Mouse (Mus musculus): ENCODE measurements around the gene Vdac1. TPM values are rescaled to one million over a fixed set of nuclear protein-coding genes. Genes with fewer than 3 reads are reported as not detected.
A peak's percentile ranks its signal among the peaks of the same experiment; 100 is the strongest.

The Vdac1 gene
- polyA plus RNA-seq (2015; fragmentation: Nextera tagmentation; extraction: Ambion mirVana) = 280 and 287 TPM in 2 replicates

- WGBS = under 1% methylated on average over 82 of the region's 84 CpGs
- H3K4me2 ChIP-seq = peak within 1 kb of the TSS; percentile 80
Observed at GRCm38 (mm10) chr11:52360471-52361277, at the start of gene Vdac1. TSS of gene Vdac1 (plus strand) at chr11:52360860.

GRCm38 (mm10) chr11:52314102-52314793 lies 46.4 kb upstream of the Vdac1 start:
- Histone ChIP-seq H3K9ac (no peak overlapping the region), H3K4me3 (no peak overlapping the region), H3K9me3 (no peaks in the 10 kb centered on the region), H3K4me2 (no peak overlapping the region), H3K27ac (no peak overlapping the region), H3K4me1 (peaks cover 5% of the 10 kb centered on the region; the same call in 1 of the 2 replicates), H3K36me3 (no peaks in the 10 kb centered on the region), H3K27me3 (0 out of 2 replicates have a peak, but pooled peaks cover 9% of the 10 kb centered on the region)
- WGBS = 20% methylated on average over 26 of the region's 26 CpGs
- ATAC-seq (ENCODE audit: insufficient number of reproducible peaks, low FRiP score, low TSS enrichment, low read depth) = no peak

More at GRCm38 (mm10) chr11:52360471-52361277, at the start of gene Vdac1:
- Histone ChIP-seq H3K9ac (peak within 1 kb of the TSS; percentile 96), H3K27ac (peak within 1 kb of the TSS; percentile 96), H3K9me3 (no peaks in the 10 kb centered on the region), H3K36me3 (no peaks in the 10 kb centered on the region), H3K4me3 (peak within 1 kb of the TSS; percentile 95), H3K4me1 (peaks cover 47% of the 10 kb centered on the region), H3K27me3 (no peaks in the 10 kb centered on the region)
- peak; percentile 91 for ATAC-seq (ENCODE audit: insufficient number of reproducible peaks, low FRiP score, low TSS enrichment, low read depth)

GRCm38 (mm10) chr11:52318445-52318844 lies 42.2 kb upstream of the Vdac1 start:
- Histone ChIP-seq H3K4me2 (no peak overlapping the region), H3K9me3 (no peaks in the 10 kb centered on the region)
- no peak for ATAC-seq (ENCODE audit: insufficient number of reproducible peaks, low FRiP score, low TSS enrichment, low read depth)

GRCm38 (mm10) chr11:52319664-52320063 lies 41.0 kb upstream of the Vdac1 start:
- no peaks in the 10 kb centered on the region for H3K36me3 ChIP-seq
- H3K4me1 ChIP-seq = no peaks in the 10 kb centered on the region
- H3K4me3 ChIP-seq = no peak overlapping the region
- no peaks in the 10 kb centered on the region for H3K9me3 ChIP-seq
- H3K27ac ChIP-seq = no peak overlapping the region
- H3K4me2 ChIP-seq = no peak overlapping the region
- WGBS = 75% methylated on average over 4 of the region's 4 CpGs
- 0 out of 2 replicates have a peak, but pooled peaks cover 3% of the 10 kb centered on the region for H3K27me3 ChIP-seq
- no peak for ATAC-seq (ENCODE audit: insufficient number of reproducible peaks, low FRiP score, low TSS enrichment, low read depth)
- H3K9ac ChIP-seq = no peak overlapping the region

More at GRCm38 (mm10) chr11:52318445-52318844, 42.2 kb upstream of the Vdac1 start:
- no peak overlapping the region for H3K4me3 ChIP-seq
- 0 out of 2 replicates have a peak, but pooled peaks cover 6% of the 10 kb centered on the region for H3K27me3 ChIP-seq
- no peaks in the 10 kb centered on the region for H3K4me1 ChIP-seq
- no peaks in the 10 kb centered on the region for H3K36me3 ChIP-seq
- H3K9ac ChIP-seq = no peak overlapping the region
- no peak overlapping the region for H3K27ac ChIP-seq
- WGBS = 61% methylated on average over 13 of the region's 13 CpGs

GRCm38 (mm10) chr11:52320529-52320928 lies 40.1 kb upstream of the Vdac1 start:
- Histone ChIP-seq H3K4me1 (no peaks in the 10 kb centered on the region), H3K36me3 (no peaks in the 10 kb centered on the region), H3K27me3 (no peaks in the 10 kb centered on the region), H3K9me3 (no peaks in the 10 kb centered on the region), H3K9ac (no peak overlapping the region), H3K4me3 (no peak overlapping the region), H3K27ac (no peak overlapping the region), H3K4me2 (no peak overlapping the region)
- no peak for ATAC-seq (ENCODE audit: insufficient number of reproducible peaks, low FRiP score, low TSS enrichment, low read depth)
- WGBS = 74% methylated on average over 4 of the region's 4 CpGs

- Histone ChIP-seq H3K36me3 (no peaks in the 10 kb centered on the region), H3K27ac (no peak overlapping the region), H3K4me2 (no peak overlapping the region), H3K9me3 (no peaks in the 10 kb centered on the region), H3K4me1 (no peaks in the 10 kb centered on the region), H3K4me3 (no peak overlapping the region), H3K27me3 (no peaks in the 10 kb centered on the region), H3K9ac (no peak overlapping the region)
- ATAC-seq (ENCODE audit: insufficient number of reproducible peaks, low FRiP score, low TSS enrichment, low read depth) = no peak
- WGBS = 63% methylated on average over 3 of the region's 3 CpGs
Observed at GRCm38 (mm10) chr11:52321540-52321939, 39.1 kb upstream of the Vdac1 start.

- H3K9ac ChIP-seq = no peak overlapping the region
- no peaks in the 10 kb centered on the region for H3K4me1 ChIP-seq
- ATAC-seq (ENCODE audit: insufficient number of reproducible peaks, low FRiP score, low TSS enrichment, low read depth) = no peak
- H3K27ac ChIP-seq = no peak overlapping the region
- no peak overlapping the region for H3K4me3 ChIP-seq
- H3K9me3 ChIP-seq = no peaks in the 10 kb centered on the region
- no peaks in the 10 kb centered on the region for H3K36me3 ChIP-seq
- H3K27me3 ChIP-seq = no peaks in the 10 kb centered on the region
- WGBS = 49% methylated on average over 23 of the region's 23 CpGs
- no peak overlapping the region for H3K4me2 ChIP-seq
Observed at GRCm38 (mm10) chr11:52324442-52325367, 36.0 kb upstream of the Vdac1 start.

- Histone ChIP-seq H3K27ac (no peak overlapping the region), H3K4me1 (no peaks in the 10 kb centered on the region), H3K9me3 (no peaks in the 10 kb centered on the region), H3K9ac (no peak overlapping the region), H3K27me3 (no peaks in the 10 kb centered on the region), H3K36me3 (no peaks in the 10 kb centered on the region), H3K4me3 (no peak overlapping the region), H3K4me2 (no peak overlapping the region)
- 46% methylated on average over 3 of the region's 3 CpGs for WGBS
- ATAC-seq (ENCODE audit: insufficient number of reproducible peaks, low FRiP score, low TSS enrichment, low read depth) = no peak
Observed at GRCm38 (mm10) chr11:52327313-52327712, 33.3 kb upstream of the Vdac1 start.

GRCm38 (mm10) chr11:52332421-52333118 lies 28.1 kb upstream of the Vdac1 start:
- H3K27ac ChIP-seq = no peak overlapping the region
- 43% methylated on average over 16 of the region's 16 CpGs for WGBS
- H3K4me2 ChIP-seq = no peak overlapping the region
- H3K27me3 ChIP-seq = no peaks in the 10 kb centered on the region
- ATAC-seq (ENCODE audit: insufficient number of reproducible peaks, low FRiP score, low TSS enrichment, low read depth) = no peak
- no peak overlapping the region for H3K9ac ChIP-seq
- no peak overlapping the region for H3K4me3 ChIP-seq
- no peaks in the 10 kb centered on the region for H3K36me3 ChIP-seq
- peaks cover 4% of the 10 kb centered on the region; the same call in 1 of the 2 replicates for H3K4me1 ChIP-seq
- H3K9me3 ChIP-seq = no peaks in the 10 kb centered on the region

- ATAC-seq (ENCODE audit: insufficient number of reproducible peaks, low FRiP score, low TSS enrichment, low read depth) = no peak
- H3K27me3 ChIP-seq = no peaks in the 10 kb centered on the region
- H3K27ac ChIP-seq = no peak overlapping the region; the same call in 1 of the 2 replicates
- no peak overlapping the region for H3K4me2 ChIP-seq
- H3K36me3 ChIP-seq = no peaks in the 10 kb centered on the region
- peaks cover 5% of the 10 kb centered on the region; the same call in 1 of the 2 replicates for H3K4me1 ChIP-seq
- no peak overlapping the region for H3K9ac ChIP-seq
- 82% methylated on average over 13 of the region's 13 CpGs for WGBS
- no peak overlapping the region for H3K4me3 ChIP-seq
- no peaks in the 10 kb centered on the region for H3K9me3 ChIP-seq
Observed at GRCm38 (mm10) chr11:52333616-52334015, 27.0 kb upstream of the Vdac1 start.

GRCm38 (mm10) chr11:52335263-52335662 lies 25.4 kb upstream of the Vdac1 start:
- Histone ChIP-seq H3K36me3 (no peaks in the 10 kb centered on the region), H3K4me1 (peaks cover 6% of the 10 kb centered on the region; the same call in 1 of the 2 replicates), H3K27me3 (no peaks in the 10 kb centered on the region), H3K4me2 (no peak overlapping the region), H3K9me3 (no peaks in the 10 kb centered on the region), H3K9ac (no peak overlapping the region), H3K4me3 (no peak overlapping the region), H3K27ac (no peak overlapping the region)
- ATAC-seq (ENCODE audit: insufficient number of reproducible peaks, low FRiP score, low TSS enrichment, low read depth) = no peak
- 83% methylated on average over 4 of the region's 4 CpGs for WGBS
